Mouse (Mus musculus): ENCODE results near the gene Hes3. TPM values are rescaled to one million over a fixed set of nuclear protein-coding genes. Genes with fewer than 3 reads are reported as not detected.

Gene Hes3
- polyA plus RNA-seq (2015; fragmentation: Nextera tagmentation; extraction: Ambion mirVana) = 0.09 TPM in 1 of 2 replicates, not detected in the other

DNA sequence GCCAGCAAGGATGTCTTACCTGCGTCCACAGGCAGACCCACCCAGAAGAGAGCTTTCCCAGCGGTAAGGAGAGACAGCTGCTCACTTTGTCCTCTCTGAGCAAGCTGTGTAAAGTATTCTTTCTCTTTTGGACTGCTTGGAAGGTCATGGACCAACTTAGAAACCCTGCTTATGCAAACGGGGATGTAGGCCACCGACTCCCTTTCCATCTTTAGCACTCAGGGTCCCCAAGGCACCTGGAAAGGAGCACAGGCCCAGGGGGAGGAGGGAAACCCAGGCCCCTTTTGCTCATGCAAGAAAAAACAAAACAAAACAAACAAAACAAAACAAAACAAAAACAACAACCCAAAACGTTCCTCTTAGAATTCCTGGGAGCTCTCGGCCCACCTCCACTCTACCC lies at the start of gene Hes3:
Gene Hes3, minus strand, starts transcription at position 101 of the 400 bp plus-strand sequence.
- ATAC-seq (ENCODE audit: insufficient read depth, low FRiP score, low read depth) = no peak
- Histone ChIP-seq H3K4me2 (peak within 1 kb of the TSS; percentile 50), H3K4me1 (peaks cover 15% of the 10 kb centered on the region), H3K9ac (no peak within 1 kb of the TSS), H3K36me3 (no peaks in the 10 kb centered on the region), H3K27me3 (replicated peaks) (peaks cover 67% of the 10 kb centered on the region), H3K4me3 (replicated peaks) (peak within 1 kb of the TSS; percentile 22), H3K9me3 (no peaks in the 10 kb centered on the region), H3K27ac (no peak within 1 kb of the TSS)
- whole genome bisulfite sequencing = 33% methylated on average over 6 of the region's 6 CpGs

DNA sequence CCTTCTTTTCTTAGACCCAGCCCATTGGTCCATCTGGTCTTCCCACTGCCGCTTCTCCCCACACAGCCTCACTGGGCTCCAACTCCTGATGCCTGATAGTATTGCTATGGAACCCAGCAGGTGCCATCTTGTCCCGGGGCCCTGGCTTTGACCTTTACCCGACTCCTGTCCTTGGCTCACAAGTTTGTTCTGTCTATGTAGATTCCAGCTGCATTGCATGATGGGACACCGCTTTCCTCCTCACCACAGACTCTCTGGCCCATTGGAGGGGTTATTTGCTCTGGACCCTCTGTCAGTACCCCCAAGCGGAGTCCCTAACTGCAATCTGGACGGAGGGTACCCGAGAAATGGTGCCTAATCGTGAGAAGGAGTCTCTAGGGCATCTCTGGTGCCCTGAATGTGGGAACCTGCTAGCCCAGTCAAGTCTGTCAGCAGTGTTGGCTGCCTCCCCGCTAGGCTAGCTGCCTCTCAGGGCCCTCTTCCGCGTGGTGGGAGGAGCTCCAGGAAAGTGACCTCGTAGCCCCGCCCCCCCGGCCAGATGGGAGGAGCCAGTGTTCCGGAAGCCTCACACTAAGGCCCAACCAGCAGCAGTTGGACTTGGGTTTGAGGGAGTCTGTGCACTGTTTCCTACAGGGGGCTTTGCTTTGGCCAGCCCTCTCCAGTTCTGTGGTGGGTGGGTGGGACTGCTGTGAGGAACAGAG lies 49.3 kb upstream of the Hes3 start:
- Histone ChIP-seq H3K4me2 (no peak overlapping the region), H3K27ac (no peak overlapping the region), H3K9ac (no peak overlapping the region), H3K4me3 (replicated peaks) (no peak overlapping the region), H3K36me3 (0 out of 2 replicates have a peak, but pooled peaks cover 2% of the 10 kb centered on the region), H3K9me3 (no peaks in the 10 kb centered on the region), H3K27me3 (replicated peaks) (peaks cover 59% of the 10 kb centered on the region), H3K4me1 (peaks cover 33% of the 10 kb centered on the region)
- no peak for ATAC-seq (ENCODE audit: insufficient read depth, low FRiP score, low read depth)
- 41% methylated on average over 15 of the region's 15 CpGs for WGBS

DNA sequence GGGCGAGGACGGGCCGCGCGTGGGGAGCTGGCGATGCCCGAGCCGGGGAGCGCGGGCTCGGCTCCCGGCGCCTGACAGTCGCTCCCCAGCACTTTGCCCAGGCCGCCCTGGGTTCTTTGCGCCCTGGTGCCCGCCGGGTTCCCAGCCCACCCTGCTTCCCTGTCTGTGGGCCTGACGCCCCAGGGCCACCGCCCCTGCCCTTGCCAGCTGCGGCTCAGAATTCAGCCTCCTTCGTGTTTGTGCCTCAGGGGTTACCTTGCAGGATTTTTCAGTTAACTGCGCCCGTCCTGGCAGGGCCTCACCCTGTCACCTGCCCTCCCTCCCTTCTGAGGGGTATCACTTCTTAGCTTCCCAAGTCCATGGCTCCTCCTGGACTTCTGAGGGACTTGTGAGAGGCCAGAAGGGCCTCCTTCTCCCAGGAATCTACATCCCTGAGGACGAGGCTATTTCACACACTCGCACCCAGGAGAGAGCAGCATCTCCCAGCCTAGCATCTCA lies 47.9 kb upstream of the Hes3 start:
- Histone ChIP-seq H3K9ac (no peak overlapping the region), H3K4me3 (replicated peaks) (peak overlapping the region; percentile 51), H3K9me3 (no peaks in the 10 kb centered on the region), H3K36me3 (peaks cover 14% of the 10 kb centered on the region), H3K4me1 (peaks cover 20% of the 10 kb centered on the region), H3K4me2 (peak overlapping the region; percentile 97), H3K27me3 (replicated peaks) (peaks cover 59% of the 10 kb centered on the region), H3K27ac (no peak overlapping the region)
- ATAC-seq (ENCODE audit: insufficient read depth, low FRiP score, low read depth) = no peak
- 3% methylated on average over 21 of the region's 26 CpGs for WGBS

DNA sequence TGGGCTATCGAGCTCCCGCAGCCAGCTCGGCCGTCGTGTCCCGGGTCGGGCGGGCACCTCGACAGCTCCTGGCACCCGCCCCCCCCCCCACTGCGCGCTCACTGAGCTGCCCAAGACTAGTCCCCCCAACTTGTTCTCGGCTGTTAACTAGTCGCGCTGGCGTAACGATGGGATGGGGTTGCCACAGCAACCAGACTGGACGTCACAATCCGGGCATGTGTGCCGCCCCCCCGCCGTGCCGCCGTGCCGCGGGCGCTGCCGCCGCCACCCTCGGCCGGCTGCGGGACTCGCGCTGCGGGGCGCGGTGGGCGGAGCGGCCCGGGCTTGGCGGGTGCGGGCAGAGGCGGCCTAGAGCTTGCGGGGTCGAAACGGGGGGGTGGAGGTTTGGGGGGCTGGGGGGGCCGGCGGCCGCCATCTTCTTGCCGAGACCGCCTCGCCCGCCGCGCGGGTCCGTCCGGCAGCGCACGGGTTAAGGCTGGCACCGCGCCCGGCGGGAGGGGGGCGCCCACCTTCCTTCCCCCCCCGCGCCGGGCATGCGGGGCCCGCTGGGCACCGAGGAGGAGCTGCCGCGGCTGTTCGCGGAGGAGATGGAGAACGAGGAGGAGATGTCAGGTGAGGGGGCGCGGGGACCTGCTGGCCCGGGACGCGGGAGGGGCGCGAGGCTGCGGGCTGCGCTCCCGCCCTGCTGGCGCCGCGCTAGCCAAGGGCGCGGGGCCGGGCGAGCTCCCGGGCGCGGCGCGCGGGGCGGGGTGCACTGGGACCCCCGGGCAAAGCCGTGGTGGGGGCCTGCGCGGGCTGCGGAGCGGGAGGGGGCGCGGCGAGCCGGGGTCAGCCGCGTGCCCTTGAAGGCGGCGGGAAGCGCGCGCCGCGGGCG lies 47.2 kb upstream of the Hes3 start, which contains the start of gene Chd5:
Gene Chd5, plus strand, starts transcription at position 233 of the 874 bp plus-strand sequence.
- Histone ChIP-seq H3K9ac (peak within 1 kb of the TSS; percentile 16; the same call in 1 of the 2 replicates), H3K27me3 (replicated peaks) (peaks cover 52% of the 10 kb centered on the region), H3K4me1 (peaks cover 17% of the 10 kb centered on the region), H3K4me3 (replicated peaks) (peak within 1 kb of the TSS; percentile 51), H3K9me3 (no peaks in the 10 kb centered on the region), H3K27ac (no peak within 1 kb of the TSS), H3K36me3 (peaks cover 20% of the 10 kb centered on the region), H3K4me2 (peak within 1 kb of the TSS; percentile 97)
- ATAC-seq (ENCODE audit: insufficient read depth, low FRiP score, low read depth) = no peak
- 1% methylated on average over 79 of the region's 120 CpGs for WGBS

DNA sequence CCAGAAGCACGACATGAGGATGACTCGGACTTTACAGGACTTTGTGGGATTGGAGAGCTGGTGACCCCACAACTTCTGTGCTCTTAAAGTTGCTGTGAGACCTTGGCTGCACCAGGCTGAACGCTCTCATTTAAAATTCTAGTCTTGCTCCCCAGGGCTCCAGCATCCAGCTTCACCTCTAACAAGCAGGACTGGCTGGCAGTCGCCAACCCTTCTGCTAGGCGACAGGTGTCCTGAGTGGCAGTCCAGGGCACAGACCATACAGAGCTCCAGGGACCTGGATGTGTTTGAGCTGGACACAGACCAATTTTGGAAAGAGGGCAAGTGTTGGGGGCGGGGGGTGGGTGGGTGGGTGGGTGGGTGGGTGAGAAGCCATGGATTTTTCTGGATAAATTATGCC lies 46.3 kb upstream of the Hes3 start:
- Histone ChIP-seq H3K27me3 (replicated peaks) (peaks cover 46% of the 10 kb centered on the region), H3K4me3 (replicated peaks) (no peak overlapping the region), H3K36me3 (peaks cover 29% of the 10 kb centered on the region), H3K4me1 (peaks cover 17% of the 10 kb centered on the region), H3K9ac (no peak overlapping the region), H3K4me2 (no peak overlapping the region), H3K27ac (no peak overlapping the region), H3K9me3 (no peaks in the 10 kb centered on the region)
- WGBS = 36% methylated on average over 6 of the region's 6 CpGs
- ATAC-seq (ENCODE audit: insufficient read depth, low FRiP score, low read depth) = no peak

DNA sequence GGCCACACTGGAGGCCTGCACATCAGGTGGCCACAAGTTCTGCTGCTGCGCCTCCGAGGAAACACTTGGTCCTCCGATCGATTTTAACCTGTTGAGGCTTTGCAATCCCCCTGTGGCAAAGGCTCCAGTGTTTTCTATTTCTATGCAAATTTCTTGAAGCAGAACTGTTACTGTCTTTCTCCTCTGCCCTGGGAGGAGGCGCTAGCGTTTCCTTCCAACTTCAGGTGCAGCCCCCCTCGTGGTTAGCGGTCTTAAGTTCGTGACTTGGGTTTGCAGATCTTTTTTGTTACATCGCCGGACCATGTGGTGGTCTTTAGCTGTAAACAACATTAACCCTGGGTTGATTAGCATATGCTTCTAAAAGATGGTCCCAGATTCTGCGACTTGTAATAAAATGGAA lies 42.1 kb upstream of the Hes3 start:
- peaks cover 65% of the 10 kb centered on the region for H3K36me3 ChIP-seq
- no peak for ATAC-seq (ENCODE audit: insufficient read depth, low FRiP score, low read depth)
- 93% methylated on average over 12 of the region's 12 CpGs for WGBS

DNA sequence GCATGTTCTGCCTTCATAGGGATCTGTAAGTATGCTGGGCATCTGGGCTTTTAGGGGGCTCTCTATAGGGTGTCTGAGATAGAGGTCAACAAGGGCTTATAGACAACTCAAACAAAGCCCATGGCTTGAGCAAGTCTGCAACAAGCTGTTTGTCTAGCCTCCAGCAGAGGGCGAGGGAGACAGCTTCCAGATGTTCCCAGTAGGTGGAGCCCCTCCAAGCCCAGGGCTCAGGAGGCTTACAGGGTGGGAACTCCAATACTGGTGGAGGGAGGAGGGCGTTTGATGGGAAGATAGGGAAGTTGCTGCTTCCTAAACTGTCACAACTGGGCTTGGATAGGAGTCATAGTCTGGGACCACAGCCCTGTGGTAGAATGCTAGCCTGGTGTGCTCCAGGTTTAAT lies 41.5 kb upstream of the Hes3 start:
- Histone ChIP-seq H3K4me2 (no peak overlapping the region), H3K9me3 (no peaks in the 10 kb centered on the region), H3K4me1 (no peaks in the 10 kb centered on the region), H3K27me3 (replicated peaks) (peaks cover 10% of the 10 kb centered on the region), H3K9ac (no peak overlapping the region), H3K36me3 (peaks cover 67% of the 10 kb centered on the region), H3K27ac (no peak overlapping the region), H3K4me3 (replicated peaks) (no peak overlapping the region)
- WGBS = 18% methylated on average over 2 of the region's 2 CpGs
- ATAC-seq (ENCODE audit: insufficient read depth, low FRiP score, low read depth) = no peak; the same call in 1 of the 2 replicates

More for the DNA sequence above, 42.1 kb upstream of the Hes3 start:
- H3K9me3 ChIP-seq = no peaks in the 10 kb centered on the region
- no peak overlapping the region for H3K9ac ChIP-seq
- no peak overlapping the region for H3K27ac ChIP-seq
- peaks cover 5% of the 10 kb centered on the region for H3K4me1 ChIP-seq
- H3K27me3 ChIP-seq (replicated peaks) = peaks cover 16% of the 10 kb centered on the region
- no peak overlapping the region for H3K4me2 ChIP-seq
- H3K4me3 ChIP-seq (replicated peaks) = no peak overlapping the region

DNA sequence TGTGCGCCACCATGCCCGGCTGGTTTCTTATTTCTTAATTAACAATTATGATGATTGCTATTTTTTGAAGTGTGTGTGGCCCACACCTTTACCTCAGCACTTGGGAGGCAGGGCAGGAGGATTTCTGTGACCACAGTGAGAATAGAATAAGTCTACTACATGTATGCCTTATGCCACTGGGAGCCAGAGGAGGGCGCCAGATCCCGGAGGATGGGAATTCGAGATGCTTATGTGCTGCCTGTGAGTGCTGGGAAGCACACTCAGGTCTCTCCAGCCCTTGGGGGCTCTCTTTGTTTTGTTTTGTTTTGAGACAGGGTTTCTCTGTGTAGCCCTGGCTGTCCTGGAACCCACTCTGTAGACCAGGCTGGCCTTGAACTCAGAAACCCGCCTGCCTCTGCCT lies 37.2 kb upstream of the Hes3 start:
- no peaks in the 10 kb centered on the region for H3K27me3 ChIP-seq (replicated peaks)
- no peaks in the 10 kb centered on the region for H3K9me3 ChIP-seq
- peaks cover 12% of the 10 kb centered on the region for H3K4me1 ChIP-seq
- 76% methylated on average over 6 of the region's 6 CpGs for WGBS
- no peak overlapping the region for H3K4me3 ChIP-seq (replicated peaks)
- no peak overlapping the region for H3K9ac ChIP-seq
- H3K27ac ChIP-seq = no peak overlapping the region
- H3K36me3 ChIP-seq = peaks cover 51% of the 10 kb centered on the region
- H3K4me2 ChIP-seq = no peak overlapping the region
- ATAC-seq (ENCODE audit: insufficient read depth, low FRiP score, low read depth) = no peak

DNA sequence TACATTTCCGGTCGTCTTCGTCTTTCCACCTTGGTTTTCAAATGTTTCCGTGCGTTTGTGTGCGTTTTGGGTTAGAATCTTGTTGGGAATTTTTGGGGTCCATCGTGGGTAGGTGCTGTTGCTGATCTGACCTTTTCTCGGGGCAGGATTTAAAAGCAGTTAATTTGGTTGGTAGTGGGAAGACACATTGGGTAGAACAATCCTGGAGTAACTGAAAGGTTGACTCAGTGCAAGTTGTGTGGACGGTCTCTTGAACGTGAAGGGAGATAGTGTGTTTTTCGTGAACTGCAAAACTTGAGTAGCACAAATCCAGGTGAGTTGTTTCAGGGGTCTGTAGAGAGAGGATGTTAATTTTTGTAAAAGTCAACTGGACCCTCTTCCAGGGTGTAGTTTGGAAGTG lies 35.1 kb upstream of the Hes3 start:
- H3K4me1 ChIP-seq = peaks cover 12% of the 10 kb centered on the region
- H3K36me3 ChIP-seq = peaks cover 33% of the 10 kb centered on the region
- H3K4me3 ChIP-seq (replicated peaks) = peak overlapping the region; percentile 100
- under 1% methylated on average over 11 of the region's 11 CpGs for WGBS
- H3K27me3 ChIP-seq (replicated peaks) = no peaks in the 10 kb centered on the region
- H3K9ac ChIP-seq = peak overlapping the region; percentile 98
- ATAC-seq (ENCODE audit: insufficient read depth, low FRiP score, low read depth) = no peak
- no peak overlapping the region; the same call in 1 of the 2 replicates for H3K27ac ChIP-seq
- H3K4me2 ChIP-seq = peak overlapping the region; percentile 72
- H3K9me3 ChIP-seq = no peaks in the 10 kb centered on the region

DNA sequence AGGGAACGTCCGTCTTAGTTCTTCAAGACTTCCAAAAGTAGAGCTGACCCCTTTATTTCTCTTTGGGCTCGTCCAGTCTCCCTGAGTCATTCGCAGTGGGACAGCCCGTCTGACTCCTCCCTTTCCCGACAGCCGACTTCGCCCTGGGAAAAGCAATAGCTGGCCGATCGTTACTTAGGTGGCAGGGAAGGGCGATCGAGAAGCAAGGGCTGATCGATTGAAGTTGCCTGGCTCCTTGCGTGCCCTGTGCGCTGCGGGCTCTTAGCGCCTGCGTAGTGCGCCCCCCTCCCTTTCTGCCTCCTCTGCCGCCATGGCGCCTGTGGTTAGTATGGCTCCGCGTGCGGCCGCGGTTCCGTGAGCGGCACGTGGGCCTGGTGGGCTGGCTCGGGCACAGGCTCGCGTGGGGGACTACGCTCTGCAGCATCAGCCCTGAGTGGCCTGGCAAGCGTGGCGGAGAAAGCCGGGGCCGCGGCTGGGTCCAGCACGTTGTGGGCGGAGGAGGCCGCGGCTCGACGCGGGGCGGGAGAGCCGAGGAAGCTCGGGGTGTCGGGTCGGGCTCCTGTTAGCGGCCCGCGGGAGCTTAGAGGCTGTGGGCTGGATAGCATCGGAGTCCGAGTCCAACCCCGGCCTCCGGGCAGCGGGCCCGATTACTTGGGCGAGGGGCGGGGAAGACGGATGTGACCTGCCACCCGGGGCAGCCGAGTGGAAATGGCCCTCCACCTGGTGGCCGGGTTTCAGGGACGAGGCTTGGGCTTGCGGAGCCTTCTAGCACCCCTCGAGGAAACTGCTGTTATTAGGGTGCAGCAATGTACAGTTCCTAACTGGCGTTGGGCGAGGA lies 34.3 kb upstream of the Hes3 start, which contains the start of gene Rpl22:
Gene Rpl22, plus strand, starts transcription at position 169 of the 838 bp plus-strand sequence.
- Histone ChIP-seq H3K4me2 (peak within 1 kb of the TSS; percentile 72), H3K27me3 (replicated peaks) (no peaks in the 10 kb centered on the region), H3K4me1 (peaks cover 12% of the 10 kb centered on the region), H3K4me3 (replicated peaks) (peak within 1 kb of the TSS; percentile 100), H3K36me3 (peaks cover 25% of the 10 kb centered on the region), H3K9ac (peak within 1 kb of the TSS; percentile 98), H3K27ac (peak within 1 kb of the TSS; percentile 69), H3K9me3 (no peaks in the 10 kb centered on the region)
- ATAC-seq (ENCODE audit: insufficient read depth, low FRiP score, low read depth) = peak; percentile 98
- under 1% methylated on average over 70 of the region's 70 CpGs for WGBS
